Comparison of ENCODE assay signal across 16 mouse cellular contexts in genomic region chr15:12533254-12533653, GRCm38 (mm10).
"Had no signal": no experiment of that assay in that cellular context is flagged by ENCODE, and none has a peak within 500 bp of the region (broad histone marks: within the 10 kb centered on the region; RNA-seq: fewer than 3 reads in every experiment).

No protein-coding gene starts in this region.

- H3K9ac ChIP-seq: liver, postnatal 0 days; lung, embryonic 15.5 days; midbrain, embryonic 13.5 days; midbrain, embryonic 15.5 days; neural tube, embryonic 12.5 days; stomach, embryonic 15.5 days had no signal

- H3K4me1 ChIP-seq: lung, embryonic 15.5 days; megakaryocyte, embryonic 14.5 days; midbrain, embryonic 13.5 days; midbrain, embryonic 15.5 days; neural tube, embryonic 12.5 days; stomach, embryonic 15.5 days had no signal

- H3K27ac ChIP-seq: lung, embryonic 15.5 days; macrophage; midbrain, embryonic 13.5 days; midbrain, embryonic 15.5 days; neural tube, embryonic 12.5 days; stomach, embryonic 15.5 days; stomach, postnatal 0 days had no signal

- H3K36me3 ChIP-seq: lung, embryonic 15.5 days; midbrain, embryonic 13.5 days; midbrain, embryonic 15.5 days; neural tube, embryonic 12.5 days; stomach, embryonic 15.5 days had no signal

- H3K9me3 ChIP-seq: lung, embryonic 15.5 days; midbrain, embryonic 13.5 days; midbrain, embryonic 15.5 days; neural tube, embryonic 12.5 days; stomach, embryonic 15.5 days had no signal

- DNase-seq: liver, postnatal 0 days; lung, adult 2 months; lung, postnatal 14 days; lung, postnatal 36 days; right cerebral cortex, postnatal 14 days; thymus, adult 2 months; thymus, postnatal 14 days; thymus, postnatal 36 days had no signal

- H3K4me3 ChIP-seq: lung, embryonic 15.5 days; megakaryocyte, embryonic 14.5 days; midbrain, embryonic 13.5 days; midbrain, embryonic 15.5 days; neural tube, embryonic 12.5 days; stomach, embryonic 15.5 days had no signal
